Mouse (Mus musculus): Measurements from ENCODE around the gene Ankrd34a.
"Not testable (repeated sequence)": the region's sequence is repeated elsewhere in the genome, so short reads cannot be mapped to it uniquely, and the experiment has no call there.

Gene Ankrd34a

GRCm38 (mm10) chr3:96579885-96580454, 16.5 kb upstream of the Ankrd34a start:
- DNase-seq (ENCODE audit: low spot score in 2 of 2) = peak; percentile 82 to 89

DNA sequence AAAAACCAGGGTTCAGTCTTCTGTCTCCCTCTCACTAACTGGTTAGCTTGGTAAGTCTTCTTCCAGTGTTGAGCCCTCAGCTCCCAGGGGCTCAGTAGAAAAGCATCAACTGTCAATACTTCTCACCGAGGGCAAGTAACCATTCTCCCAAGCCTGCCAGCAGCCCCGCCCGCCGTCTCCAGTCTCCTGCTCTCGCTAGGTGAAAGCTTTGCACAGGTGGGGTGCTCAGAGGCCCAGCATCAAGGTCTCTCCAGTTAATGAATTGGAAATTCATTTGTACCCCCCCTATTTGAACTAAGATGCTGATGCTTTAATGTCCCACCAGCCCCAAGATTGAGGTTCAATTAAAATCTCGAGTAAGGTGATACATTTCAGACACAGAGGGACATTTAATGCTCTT, 15.3 kb upstream of the Ankrd34a start:
- no peak for DNase-seq (ENCODE audit: low spot score in 2 of 2)

- no peak for DNase-seq (ENCODE audit: low spot score in 2 of 2)
Observed at GRCm38 (mm10) chr3:96581771-96582515, 14.5 kb upstream of the Ankrd34a start.

DNA sequence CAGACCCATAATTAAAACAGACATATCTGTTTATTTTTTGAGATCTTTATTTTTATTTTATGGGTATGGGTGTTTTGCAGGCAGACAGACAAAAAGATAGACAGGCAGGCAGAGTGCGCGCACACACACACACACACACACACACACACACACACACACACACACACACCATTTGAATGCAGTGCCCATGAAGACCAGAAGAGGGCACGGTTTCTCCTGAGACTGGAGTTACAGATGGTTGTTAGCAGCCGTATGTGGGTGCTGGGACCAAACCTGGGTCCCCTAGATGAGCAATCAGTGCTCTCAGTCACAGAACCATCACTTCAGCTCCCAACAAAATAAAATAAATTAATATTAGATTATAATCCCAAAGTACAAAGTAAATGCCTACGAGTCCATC, 13.1 kb upstream of the Ankrd34a start:
- no peak for DNase-seq (ENCODE audit: low spot score in 2 of 2)

DNA sequence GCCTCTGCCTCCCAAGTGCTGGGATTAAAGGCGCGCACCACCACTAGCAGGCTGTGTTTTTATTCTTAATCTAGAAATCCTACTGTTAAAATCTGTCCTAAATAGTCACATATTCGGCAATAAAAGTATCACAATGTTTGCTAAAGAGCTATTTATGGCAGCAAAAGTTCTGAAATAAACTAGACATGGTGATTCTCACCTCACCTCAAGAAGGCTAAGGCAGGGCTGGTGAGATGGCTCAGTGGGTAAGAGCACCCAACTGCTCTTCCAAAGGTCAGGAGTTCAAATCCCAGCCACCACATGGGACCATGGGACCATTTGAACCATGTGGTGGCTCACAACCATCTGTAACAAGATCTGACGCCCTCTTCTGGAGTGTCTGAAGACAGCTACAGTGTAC, 5.8 kb upstream of the Ankrd34a start:
- no peak for DNase-seq (ENCODE audit: low spot score in 2 of 2)

DNA sequence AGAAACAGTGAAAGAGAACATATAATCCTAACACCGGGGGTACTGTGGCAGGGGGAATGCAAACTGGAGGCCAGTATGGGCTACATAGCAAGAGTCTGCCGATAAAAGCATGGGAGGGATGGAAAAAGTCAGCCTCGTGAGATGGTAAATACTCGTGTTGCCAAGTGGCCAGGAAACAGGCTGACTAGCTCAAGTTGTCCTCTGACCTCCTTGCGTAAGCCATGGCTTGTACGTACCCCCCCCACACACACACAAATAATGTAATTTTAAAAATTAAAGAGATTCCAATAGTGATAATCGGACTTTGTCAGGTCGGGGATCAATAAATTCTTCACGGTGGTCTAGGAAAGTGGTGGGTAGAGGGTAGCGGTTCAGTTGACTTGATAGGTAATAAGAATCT, 3.1 kb upstream of the Ankrd34a start:
- DNase-seq (ENCODE audit: low spot score in 2 of 2) = no peak

DNA sequence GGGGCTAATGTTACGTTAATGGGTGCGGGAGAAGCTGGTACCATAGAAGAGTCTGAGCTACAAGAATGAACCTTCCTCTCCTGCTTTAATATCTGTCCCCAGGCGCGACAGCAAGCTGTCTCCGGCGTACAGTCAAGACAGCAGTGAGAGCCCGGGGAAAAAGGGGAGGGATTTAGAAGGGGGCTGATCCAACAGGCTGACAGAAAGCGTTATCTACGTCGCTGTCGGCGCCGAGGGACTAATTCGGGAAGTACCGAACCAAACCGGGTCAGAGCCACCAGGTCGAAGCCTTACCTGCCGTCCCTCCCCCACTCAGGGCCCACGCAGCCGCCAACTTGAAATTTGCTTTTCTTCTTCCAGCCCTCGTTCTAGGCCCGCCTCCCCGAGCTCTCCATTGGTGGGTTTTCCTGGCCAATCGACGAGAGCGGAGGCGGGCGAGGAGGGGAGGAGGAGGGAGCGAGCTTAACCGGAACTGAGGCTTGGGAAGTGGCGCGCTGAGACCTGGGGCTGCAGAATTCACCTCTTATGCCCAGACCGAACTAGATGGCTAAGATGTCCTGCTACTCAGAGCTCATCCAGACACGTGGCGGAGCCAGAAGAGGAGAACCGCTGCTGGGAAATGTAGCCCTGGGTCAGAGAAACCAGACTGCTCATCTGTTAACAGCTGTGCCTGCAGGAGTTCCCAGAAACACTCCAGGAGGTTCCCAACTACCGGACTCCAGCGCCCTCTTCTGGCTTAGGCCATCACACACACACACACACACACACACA, 2.5 kb upstream of the Ankrd34a start, which contains the start of gene Polr3gl:
TSS of gene Polr3gl (minus strand) at position 392 of the 771 bp plus-strand sequence.
- DNase-seq (ENCODE audit: low spot score in 2 of 2) = peak; percentile 82 to 89

GRCm38 (mm10) chr3:96594851-96595250, 1.6 kb upstream of the Ankrd34a start:
- DNase-seq (ENCODE audit: low spot score in 2 of 2) = no peak

- no peak for DNase-seq (ENCODE audit: low spot score in 2 of 2)
Observed at GRCm38 (mm10) chr3:96595661-96596060, 775 bp upstream of the Ankrd34a start.

DNA sequence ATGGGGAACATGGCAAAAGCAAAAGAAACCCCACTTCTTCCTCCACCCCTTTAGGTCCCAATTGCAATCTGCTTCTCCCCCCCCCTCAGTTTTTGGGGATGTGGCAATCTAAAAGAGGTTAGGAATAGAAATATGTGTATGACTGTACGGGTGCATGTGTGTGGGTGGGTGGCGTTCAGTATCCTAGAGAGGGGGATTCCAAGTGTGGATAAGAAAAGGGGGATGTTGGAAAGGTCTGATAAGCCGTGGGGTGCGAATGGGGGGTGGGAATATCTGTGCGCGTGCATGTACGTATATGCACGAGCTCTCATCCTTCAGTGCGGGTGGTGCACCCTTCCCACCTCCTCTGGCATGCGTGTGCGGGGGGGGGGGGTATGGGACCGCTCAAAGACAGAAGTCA, 419 bp downstream of the Ankrd34a start:
- DNase-seq (ENCODE audit: low spot score in 2 of 2) = no peak

DNA sequence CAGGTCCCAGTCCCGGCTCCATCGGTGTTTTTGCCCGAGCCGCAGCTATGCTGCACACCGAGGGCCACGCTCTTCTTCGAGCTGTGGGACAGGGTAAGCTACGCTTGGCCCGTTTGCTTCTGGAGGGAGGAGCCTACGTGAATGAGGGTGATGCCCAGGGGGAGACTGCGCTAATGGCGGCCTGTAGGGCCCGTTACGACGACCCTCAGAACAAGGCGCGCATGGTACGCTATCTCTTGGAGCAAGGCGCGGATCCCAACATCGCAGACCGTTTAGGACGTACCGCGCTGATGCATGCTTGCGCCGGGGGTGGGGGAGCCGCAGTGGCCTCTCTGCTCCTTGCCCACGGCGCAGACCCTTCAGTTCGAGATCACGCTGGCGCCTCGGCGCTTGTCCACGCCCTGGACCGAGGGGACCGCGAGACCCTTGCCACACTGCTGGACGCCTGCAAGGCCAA, 1.0 kb downstream of the Ankrd34a start:
- DNase-seq (ENCODE audit: low spot score in 2 of 2) = no peak

DNA sequence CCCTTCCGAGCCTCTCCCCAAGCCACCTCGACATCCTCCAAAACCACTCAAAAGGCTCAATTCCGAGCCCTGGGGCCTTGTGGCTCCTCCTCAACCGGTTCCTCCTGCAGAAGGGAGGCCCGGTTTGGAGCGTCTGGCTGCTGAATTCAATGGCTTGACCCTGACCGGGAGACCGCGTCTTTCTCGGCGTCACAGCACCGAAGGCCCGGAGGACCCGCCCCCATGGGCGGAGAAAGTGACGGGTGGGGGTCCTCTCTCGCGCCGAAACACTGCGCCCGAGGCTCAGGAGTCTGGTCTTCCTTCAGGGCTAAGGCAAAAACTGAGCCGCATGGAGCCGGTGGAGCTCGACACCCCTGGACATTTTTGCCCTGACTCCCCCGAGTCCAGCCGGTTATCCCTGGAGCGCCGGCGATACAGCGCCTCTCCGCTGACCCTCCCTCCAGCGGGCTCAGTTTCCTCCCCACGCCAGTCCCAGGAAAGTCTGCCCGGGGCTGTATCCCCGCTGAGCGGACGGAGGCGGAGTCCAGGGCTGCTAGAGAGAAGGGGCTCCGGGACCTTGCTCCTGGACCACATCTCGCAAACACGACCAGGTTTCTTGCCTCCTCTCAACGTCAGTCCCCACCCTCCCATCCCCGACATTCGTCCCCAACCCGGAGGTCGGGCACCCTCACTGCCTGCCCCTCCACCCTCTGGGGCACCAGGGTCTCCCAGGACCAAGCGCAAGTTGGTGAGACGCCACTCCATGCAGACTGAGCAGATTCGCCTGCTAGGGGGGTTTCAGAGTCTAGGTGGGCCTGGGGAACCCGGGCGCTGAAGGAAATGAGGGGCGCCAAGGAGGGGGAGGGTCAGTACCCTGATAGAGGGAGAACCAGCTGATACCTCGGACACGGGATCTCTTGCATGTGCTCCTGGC, 2.0 kb downstream of the Ankrd34a start:
- DNase-seq (ENCODE audit: low spot score in 2 of 2) = no peak

DNA sequence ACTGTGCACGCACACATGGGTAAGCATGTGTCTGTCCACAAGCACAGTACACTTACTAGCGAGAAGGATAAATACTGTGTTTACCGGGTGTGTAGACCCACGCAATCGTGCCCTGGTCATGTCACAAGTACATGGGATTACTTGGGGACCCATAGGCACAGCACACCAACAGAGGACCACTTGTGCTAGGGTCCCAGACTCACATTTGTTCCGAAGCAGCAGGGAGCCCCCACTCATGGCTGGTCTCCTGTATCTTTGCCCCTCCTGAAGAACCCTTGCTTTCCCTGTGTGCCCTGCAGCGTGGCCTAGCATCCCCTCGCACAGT, 2.6 kb downstream of the Ankrd34a start:
- no peak for DNase-seq (ENCODE audit: low spot score in 2 of 2)

- DNase-seq (ENCODE audit: low spot score in 2 of 2) = no peak
Observed at GRCm38 (mm10) chr3:96599411-96599810, 3.0 kb downstream of the Ankrd34a start.

GRCm38 (mm10) chr3:96600639-96601250, 4.3 kb downstream of the Ankrd34a start, which contains the start of gene Lix1l:
Gene Lix1l (plus strand): TSS chr3:96601149.
- peak; percentile 50 to 75 for DNase-seq (ENCODE audit: low spot score in 2 of 2)

GRCm38 (mm10) chr3:96601251-96601787, 4.9 kb downstream of the Ankrd34a start:
- DNase-seq (ENCODE audit: low spot score in 2 of 2) = no peak

GRCm38 (mm10) chr3:96601941-96602703, 5.7 kb downstream of the Ankrd34a start:
- DNase-seq (ENCODE audit: low spot score in 2 of 2) = no peak

- no peak for DNase-seq (ENCODE audit: low spot score in 2 of 2)
Observed at GRCm38 (mm10) chr3:96602704-96603084, 6.3 kb downstream of the Ankrd34a start.

DNA sequence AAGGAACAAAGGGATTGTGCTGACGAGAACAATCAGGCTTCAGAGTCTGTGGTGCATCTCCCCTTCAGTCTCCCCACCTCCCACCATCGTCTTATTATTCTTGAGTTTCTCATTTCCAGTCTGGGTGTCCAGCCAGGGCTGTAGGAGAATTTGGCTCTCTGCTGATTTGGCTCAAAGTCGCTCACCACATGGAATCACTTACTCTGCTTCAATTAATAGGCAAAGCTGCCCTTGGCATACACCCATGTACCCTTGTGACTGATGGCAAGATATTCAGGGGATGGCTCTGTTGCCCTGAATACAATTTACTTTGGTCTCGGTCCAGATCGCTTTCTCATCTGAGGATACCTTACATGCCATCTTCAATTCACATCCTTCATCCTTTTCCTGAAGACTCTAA, 6.9 kb downstream of the Ankrd34a start:
- DNase-seq (ENCODE audit: low spot score in 2 of 2) = no peak

GRCm38 (mm10) chr3:96606007-96606406, 9.6 kb downstream of the Ankrd34a start:
- not testable (repeated sequence) for DNase-seq (ENCODE audit: low spot score in 2 of 2)

Data from natural killer cell, adult 2 months (primary cell).